10 mouse cellular contexts compared by ENCODE assay signal in genomic region chr12:112339481-112340179, GRCm38 (mm10).
DNase-seq lines count a peak whose midpoint lies in the region; ATAC-seq and TF ChIP-seq lines count a peak whose summit lies in the region.
"Had no signal": no experiment of that assay in that cellular context is flagged by ENCODE, and none has a peak within 500 bp of the region (broad histone marks: within the 10 kb centered on the region; RNA-seq: fewer than 3 reads in every experiment).

No protein-coding gene starts in this region.

- peaks cover 66% of the 10 kb centered on the region for H3K4me1 ChIP-seq in hindbrain, embryonic 13.5 days (replicated peaks)
- H3K4me1 ChIP-seq in hindbrain, embryonic 16.5 days (ENCODE audit: control insufficient read depth, insufficient read depth, low read depth, low read length): peaks cover 34% of the 10 kb centered on the region
- H3K4me1 ChIP-seq in brown adipose tissue, adult 24 weeks (ENCODE audit: control insufficient read depth, insufficient read depth, insufficient read length, low read length): peaks cover 33% of the 10 kb centered on the region
- H3K4me1 ChIP-seq in intestine, embryonic 15.5 days (replicated peaks): peaks cover 6% of the 10 kb centered on the region; the same call in 1 of the 2 replicates
- no peaks in the 10 kb centered on the region for H3K4me1 ChIP-seq in liver, embryonic 12.5 days
- H3K4me1 ChIP-seq: megakaryocyte, embryonic 14.5 days had no signal

- no peaks in the 10 kb centered on the region for H3K9me3 ChIP-seq in hindbrain, embryonic 13.5 days
- no peaks in the 10 kb centered on the region for H3K9me3 ChIP-seq in hindbrain, embryonic 16.5 days (ENCODE audit: control insufficient read depth, low read length)
- no peaks in the 10 kb centered on the region for H3K9me3 ChIP-seq in intestine, embryonic 15.5 days
- H3K9me3 ChIP-seq in liver, embryonic 12.5 days (replicated peaks): no peaks in the 10 kb centered on the region
- H3K9me3 ChIP-seq: megakaryocyte, embryonic 14.5 days had no signal

- H3K36me3 ChIP-seq in hindbrain, embryonic 13.5 days: no peaks in the 10 kb centered on the region
- H3K36me3 ChIP-seq in hindbrain, embryonic 16.5 days (ENCODE audit: control insufficient read depth, insufficient read depth, low read length): no peaks in the 10 kb centered on the region
- no peaks in the 10 kb centered on the region for H3K36me3 ChIP-seq in intestine, embryonic 15.5 days
- no peaks in the 10 kb centered on the region for H3K36me3 ChIP-seq in myocyte (ENCODE audit: control insufficient read depth, insufficient read depth)
- H3K36me3 ChIP-seq in liver, embryonic 12.5 days: no peaks in the 10 kb centered on the region

- no peaks in the 10 kb centered on the region for H3K79me2 ChIP-seq in myocyte (ENCODE audit: control insufficient read depth, insufficient read depth)

- no peak overlapping the region for H3ac ChIP-seq in myocyte (ENCODE audit: control insufficient read depth, insufficient read length)

- no peak overlapping the region for H3K9ac ChIP-seq in hindbrain, embryonic 13.5 days
- no peak overlapping the region for H3K9ac ChIP-seq in hindbrain, embryonic 16.5 days (ENCODE audit: low read depth, low read length)
- no peak overlapping the region for H3K9ac ChIP-seq in intestine, embryonic 15.5 days
- no peak overlapping the region for H3K9ac ChIP-seq in liver, embryonic 12.5 days

- no peak for DNase-seq in layer of hippocampus, adult 9-11 months
- DNase-seq: cerebellum, adult 11-12 months had no signal

- H3K4me3 ChIP-seq in hindbrain, embryonic 13.5 days: no peak overlapping the region
- no peak overlapping the region for H3K4me3 ChIP-seq in hindbrain, embryonic 16.5 days (ENCODE audit: low read length)
- H3K4me3 ChIP-seq in brown adipose tissue, adult 24 weeks (ENCODE audit: insufficient read depth, low read depth, low read length): peak overlapping the region; percentile 33
- H3K4me3 ChIP-seq in intestine, embryonic 15.5 days (replicated peaks): no peak overlapping the region
- no peak overlapping the region for H3K4me3 ChIP-seq in myocyte
- no peak overlapping the region for H3K4me3 ChIP-seq in liver, embryonic 12.5 days
- H3K4me3 ChIP-seq: layer of hippocampus, adult 2 months; megakaryocyte, embryonic 14.5 days had no signal

- 0 out of 2 replicates have a peak overlapping the region, but pooled peaks have one; percentile 10 for H3K27ac ChIP-seq in hindbrain, embryonic 13.5 days
- no peak overlapping the region for H3K27ac ChIP-seq in hindbrain, embryonic 16.5 days (ENCODE audit: low read depth, low read length)
- peak overlapping the region; percentile 61 for H3K27ac ChIP-seq in brown adipose tissue, adult 24 weeks (replicated peaks; ENCODE audit: low read depth, low read length)
- no peak overlapping the region for H3K27ac ChIP-seq in intestine, embryonic 15.5 days
- no peak overlapping the region for H3K27ac ChIP-seq in liver, embryonic 12.5 days
- H3K27ac ChIP-seq: layer of hippocampus, adult 2 months had no signal

- H3K4me2 ChIP-seq in hindbrain, embryonic 13.5 days: no peak overlapping the region
- no peak overlapping the region for H3K4me2 ChIP-seq in hindbrain, embryonic 16.5 days (ENCODE audit: low read length)
- no peak overlapping the region for H3K4me2 ChIP-seq in intestine, embryonic 15.5 days (replicated peaks)
- no peak overlapping the region for H3K4me2 ChIP-seq in myocyte (ENCODE audit: low read depth)
- no peak overlapping the region for H3K4me2 ChIP-seq in liver, embryonic 12.5 days

- 61% methylated on average over 11 of the region's 11 CpGs for WGBS in hindbrain, embryonic 13.5 days
- WGBS in hindbrain, embryonic 16.5 days: 57% methylated on average over 11 of the region's 11 CpGs
- 55% methylated on average over 11 of the region's 11 CpGs for WGBS in intestine, embryonic 15.5 days
- 64% methylated on average over 11 of the region's 11 CpGs for WGBS in liver, embryonic 12.5 days (ENCODE audit: insufficient replicate concordance)

- peaks cover 9% of the 10 kb centered on the region; the same call in 1 of the 2 replicates for H3K27me3 ChIP-seq in hindbrain, embryonic 13.5 days
- H3K27me3 ChIP-seq in hindbrain, embryonic 16.5 days (replicated peaks; ENCODE audit: control insufficient read depth, insufficient read depth, low read length): no peaks in the 10 kb centered on the region
- H3K27me3 ChIP-seq in intestine, embryonic 15.5 days (replicated peaks): no peaks in the 10 kb centered on the region
- peaks cover 49% of the 10 kb centered on the region for H3K27me3 ChIP-seq in myocyte (ENCODE audit: control insufficient read depth, insufficient read depth, insufficient read length)
- H3K27me3 ChIP-seq in liver, embryonic 12.5 days (replicated peaks): peaks cover 14% of the 10 kb centered on the region; the same call in 1 of the 2 replicates

- ATAC-seq in hindbrain, embryonic 13.5 days (ENCODE audit: low FRiP score): no peak
- no peak for ATAC-seq in hindbrain, embryonic 16.5 days
- ATAC-seq in intestine, embryonic 15.5 days: peak; percentile 78
- no peak for ATAC-seq in liver, embryonic 12.5 days

- no peak for TF ChIP-seq POLR2A in myocyte (IDR thresholded peaks at IDR 0.05; ENCODE audit: insufficient read length, low read depth)

TF ChIP-seq in myocyte, 11 proteins besides CTCF, POLR2A, EP300 and RAD21:
- no peak for TF ChIP-seq TCF12 (IDR thresholded peaks at IDR 0.05; ENCODE audit: insufficient read depth, poor library complexity, severe bottlenecking)
- TF ChIP-seq CEBPB (IDR thresholded peaks at IDR 0.05; ENCODE audit: insufficient read depth, poor library complexity, severe bottlenecking): peak; percentile 40; the same call in 1 of the 2 replicates
- no peak for TF ChIP-seq USF1 (IDR thresholded peaks at IDR 0.05; ENCODE audit: low read depth)
- TF ChIP-seq SRF (IDR thresholded peaks at IDR 0.05; ENCODE audit: control insufficient read depth, insufficient read length, low read depth): no peak
- TF ChIP-seq MYOD1 (IDR thresholded peaks at IDR 0.05; ENCODE audit: control insufficient read depth in 1 of 3, insufficient read length in 2 of 3, low read depth in 2 of 3): no peak
- TF ChIP-seq POLR2AphosphoS2 (IDR thresholded peaks at IDR 0.05; ENCODE audit: insufficient read length, low read depth): no peak
- TF ChIP-seq MAX (IDR thresholded peaks at IDR 0.05; ENCODE audit: low read depth): no peak

Comparison
In these comparisons a context has a peak if more than half of its experiments do, and no peak if none do; other contexts are left out.
1. H3K27ac ChIP-seq: peak in hindbrain, embryonic 13.5 days (single experiment) and brown adipose tissue, adult 24 weeks (single experiment); none in hindbrain, embryonic 16.5 days (single experiment), intestine, embryonic 15.5 days (single experiment) and liver, embryonic 12.5 days (single experiment).